Mouse (Mus musculus): ENCODE measurements around the gene Ddx19b. TPM values are rescaled to one million over a fixed set of nuclear protein-coding genes. Genes with fewer than 3 reads are reported as not detected.
"Not testable (repeated sequence)": the region's sequence is repeated elsewhere in the genome, so short reads cannot be mapped to it uniquely, and the experiment has no call there.

Ddx19b gene
- 25.3 and 30.2 TPM in 2 replicates for total RNA-seq (2012; rRNA removed)

GRCm38 (mm10) chr8:111031572-111031971 lies at the start of gene Ddx19b:
TSS of gene Ddx19b (minus strand) at chr8:111031751.
- H3K4me3 ChIP-seq (ENCODE audit: insufficient read depth in 1 of 2, low read depth in 1 of 2, low read length in 2 of 2, poor library complexity in 1 of 2, severe bottlenecking in 1 of 2): peak within 1 kb of the TSS; percentile 21 to 44
- DNase-seq (ENCODE audit: low read depth, low spot score): no peak
- H3K27ac ChIP-seq (ENCODE audit: insufficient read depth, low read depth, low read length, poor library complexity, severe bottlenecking): no peak within 1 kb of the TSS
- TF ChIP-seq ZC3H11A (IDR thresholded peaks at IDR 0.05; ENCODE audit: borderline replicate concordance, low read depth, low read length): no peak
- no peak for TF ChIP-seq CHD2 (IDR thresholded peaks at IDR 0.05; ENCODE audit: low read depth, low read length)
- TF ChIP-seq HCFC1 (IDR thresholded peaks at IDR 0.05; ENCODE audit: borderline replicate concordance, insufficient read depth, low read length): no peak
- no peak for TF ChIP-seq MAFK (IDR thresholded peaks at IDR 0.05; ENCODE audit: insufficient read depth, low read depth, low read length)
- H3K9ac ChIP-seq (ENCODE audit: insufficient read depth, low read depth, low read length, poor library complexity, severe bottlenecking): peak within 1 kb of the TSS; percentile 62
- H3K4me1 ChIP-seq (ENCODE audit: control insufficient read depth in 2 of 2, insufficient read depth in 2 of 2, low read length in 2 of 2, poor library complexity in 1 of 2): peaks cover 3 to 8% of the 10 kb centered on the region in 2 experiments
- in situ Hi-C loops (cut with MboI; ENCODE audit: low sequenced_read_pairs in 2 of 2, unreplicated experiment in 2 of 2): no loop called here
- H3K9me3 ChIP-seq (ENCODE audit: control insufficient read depth, insufficient read depth, low read depth, low read length): no peaks in the 10 kb centered on the region
- H3K36me3 ChIP-seq (ENCODE audit: control insufficient read depth, insufficient read depth, low read length, poor library complexity, severe bottlenecking): peaks cover 7% of the 10 kb centered on the region; the same call in 1 of the 2 replicates

DNA sequence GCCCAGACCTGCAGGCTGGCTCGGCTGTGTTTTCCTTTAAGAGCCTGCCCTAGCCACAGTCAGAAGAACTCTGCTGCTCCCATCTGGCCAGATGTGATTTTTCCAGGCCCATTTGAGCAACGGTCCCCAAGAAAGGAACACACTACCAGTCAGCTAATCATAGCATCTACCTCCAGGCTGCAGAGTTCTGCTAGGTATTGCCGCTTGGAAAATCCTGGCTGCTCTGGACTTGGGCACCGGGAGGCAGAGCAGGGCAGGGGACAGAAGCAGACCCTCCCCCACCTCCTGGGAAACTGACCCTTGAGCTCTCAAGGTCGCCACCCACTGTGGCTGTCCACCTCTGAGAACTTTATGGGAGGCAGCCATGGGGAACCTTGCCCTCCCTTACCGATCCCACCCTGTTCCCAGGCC lies 48.3 kb upstream of the Ddx19b start:
- no peak overlapping the region for H3K27ac ChIP-seq (ENCODE audit: insufficient read depth, low read depth, low read length, poor library complexity, severe bottlenecking)
- in situ Hi-C loops (cut with MboI; ENCODE audit: low sequenced_read_pairs in 2 of 2, unreplicated experiment in 2 of 2): no loop called here
- H3K36me3 ChIP-seq (ENCODE audit: control insufficient read depth, insufficient read depth, low read length, poor library complexity, severe bottlenecking): no peaks in the 10 kb centered on the region
- H3K4me3 ChIP-seq (ENCODE audit: insufficient read depth in 1 of 2, low read depth in 1 of 2, low read length in 2 of 2, poor library complexity in 1 of 2, severe bottlenecking in 1 of 2): no peak overlapping the region
- no peaks in the 10 kb centered on the region for H3K9me3 ChIP-seq (ENCODE audit: control insufficient read depth, insufficient read depth, low read depth, low read length)
- H3K4me1 ChIP-seq (ENCODE audit: control insufficient read depth in 2 of 2, insufficient read depth in 2 of 2, low read length in 2 of 2, poor library complexity in 1 of 2): peaks cover 0 to 3% of the 10 kb centered on the region in 2 experiments; a peak in 1 of 4 replicates
- no peak for DNase-seq (ENCODE audit: low read depth, low spot score)
- H3K9ac ChIP-seq (ENCODE audit: insufficient read depth, low read depth, low read length, poor library complexity, severe bottlenecking): no peak overlapping the region
- TF ChIP-seq CHD2 (IDR thresholded peaks at IDR 0.05; ENCODE audit: low read depth, low read length) (no peak), MAFK (IDR thresholded peaks at IDR 0.05; ENCODE audit: insufficient read depth, low read depth, low read length) (no peak), ZC3H11A (IDR thresholded peaks at IDR 0.05; ENCODE audit: borderline replicate concordance, low read depth, low read length) (no peak), ZNF384 (IDR thresholded peaks at IDR 0.05; ENCODE audit: low read depth, low read length) (no peak), HCFC1 (IDR thresholded peaks at IDR 0.05; ENCODE audit: borderline replicate concordance, insufficient read depth, low read length) (no peak)

GRCm38 (mm10) chr8:111079461-111079860 lies 47.9 kb upstream of the Ddx19b start:
- TF ChIP-seq ZC3H11A (IDR thresholded peaks at IDR 0.05; ENCODE audit: borderline replicate concordance, low read depth, low read length): no peak
- no peak for TF ChIP-seq HCFC1 (IDR thresholded peaks at IDR 0.05; ENCODE audit: borderline replicate concordance, insufficient read depth, low read length)
- TF ChIP-seq ZNF384 (IDR thresholded peaks at IDR 0.05; ENCODE audit: low read depth, low read length): no peak
- no peak for TF ChIP-seq CHD2 (IDR thresholded peaks at IDR 0.05; ENCODE audit: low read depth, low read length)
- no peak for TF ChIP-seq MAFK (IDR thresholded peaks at IDR 0.05; ENCODE audit: insufficient read depth, low read depth, low read length)
- Histone ChIP-seq H3K4me1 (ENCODE audit: control insufficient read depth in 2 of 2, insufficient read depth in 2 of 2, low read length in 2 of 2, poor library complexity in 1 of 2) (peaks cover 0 to 3% of the 10 kb centered on the region in 2 experiments; a peak in 1 of 4 replicates), H3K36me3 (ENCODE audit: control insufficient read depth, insufficient read depth, low read length, poor library complexity, severe bottlenecking) (no peaks in the 10 kb centered on the region), H3K4me3 (ENCODE audit: insufficient read depth in 1 of 2, low read depth in 1 of 2, low read length in 2 of 2, poor library complexity in 1 of 2, severe bottlenecking in 1 of 2) (no peak overlapping the region), H3K27ac (ENCODE audit: insufficient read depth, low read depth, low read length, poor library complexity, severe bottlenecking) (no peak overlapping the region), H3K9me3 (ENCODE audit: control insufficient read depth, insufficient read depth, low read depth, low read length) (no peaks in the 10 kb centered on the region), H3K9ac (ENCODE audit: insufficient read depth, low read depth, low read length, poor library complexity, severe bottlenecking) (no peak overlapping the region)
- DNase-seq (ENCODE audit: low read depth, low spot score): no peak
- in situ Hi-C loops (cut with MboI; ENCODE audit: low sequenced_read_pairs in 2 of 2, unreplicated experiment in 2 of 2): no loop called here

- Histone ChIP-seq H3K9me3 (ENCODE audit: control insufficient read depth, insufficient read depth, low read depth, low read length) (no peaks in the 10 kb centered on the region), H3K36me3 (ENCODE audit: control insufficient read depth, insufficient read depth, low read length, poor library complexity, severe bottlenecking) (no peaks in the 10 kb centered on the region), H3K9ac (ENCODE audit: insufficient read depth, low read depth, low read length, poor library complexity, severe bottlenecking) (no peak overlapping the region), H3K4me3 (ENCODE audit: insufficient read depth in 1 of 2, low read depth in 1 of 2, low read length in 2 of 2, poor library complexity in 1 of 2, severe bottlenecking in 1 of 2) (no peak overlapping the region), H3K27ac (ENCODE audit: insufficient read depth, low read depth, low read length, poor library complexity, severe bottlenecking) (no peak overlapping the region), H3K4me1 (ENCODE audit: control insufficient read depth in 2 of 2, insufficient read depth in 2 of 2, low read length in 2 of 2, poor library complexity in 1 of 2) (peaks cover 0 to 3% of the 10 kb centered on the region in 2 experiments; a peak in 1 of 4 replicates)
- TF ChIP-seq HCFC1 (IDR thresholded peaks at IDR 0.05; ENCODE audit: borderline replicate concordance, insufficient read depth, low read length): no peak
- TF ChIP-seq ZC3H11A (IDR thresholded peaks at IDR 0.05; ENCODE audit: borderline replicate concordance, low read depth, low read length): no peak
- TF ChIP-seq ZNF384 (IDR thresholded peaks at IDR 0.05; ENCODE audit: low read depth, low read length): no peak
- TF ChIP-seq MAFK (IDR thresholded peaks at IDR 0.05; ENCODE audit: insufficient read depth, low read depth, low read length): no peak
- TF ChIP-seq CHD2 (IDR thresholded peaks at IDR 0.05; ENCODE audit: low read depth, low read length): no peak
- in situ Hi-C loops (cut with MboI; ENCODE audit: low sequenced_read_pairs in 2 of 2, unreplicated experiment in 2 of 2): no loop called here
- no peak for DNase-seq (ENCODE audit: low read depth, low spot score)
Measured at GRCm38 (mm10) chr8:111075926-111076325, 44.4 kb upstream of the Ddx19b start.

- H3K9ac ChIP-seq (ENCODE audit: insufficient read depth, low read depth, low read length, poor library complexity, severe bottlenecking); H3K9me3 ChIP-seq (ENCODE audit: control insufficient read depth, insufficient read depth, low read depth, low read length); H3K27ac ChIP-seq (ENCODE audit: insufficient read depth, low read depth, low read length, poor library complexity, severe bottlenecking); in situ Hi-C loops (cut with MboI; ENCODE audit: low sequenced_read_pairs in 2 of 2, unreplicated experiment in 2 of 2); H3K36me3 ChIP-seq (ENCODE audit: control insufficient read depth, insufficient read depth, low read length, poor library complexity, severe bottlenecking); H3K4me1 ChIP-seq (ENCODE audit: control insufficient read depth in 2 of 2, insufficient read depth in 2 of 2, low read length in 2 of 2, poor library complexity in 1 of 2); DNase-seq (ENCODE audit: low read depth, low spot score); H3K4me3 ChIP-seq (ENCODE audit: insufficient read depth in 1 of 2, low read depth in 1 of 2, low read length in 2 of 2, poor library complexity in 1 of 2, severe bottlenecking in 1 of 2): not testable (repeated sequence)
Measured at GRCm38 (mm10) chr8:111068660-111069059, 37.1 kb upstream of the Ddx19b start.
